8 mouse cellular contexts compared by ENCODE assay signal in the genomic region with DNA sequence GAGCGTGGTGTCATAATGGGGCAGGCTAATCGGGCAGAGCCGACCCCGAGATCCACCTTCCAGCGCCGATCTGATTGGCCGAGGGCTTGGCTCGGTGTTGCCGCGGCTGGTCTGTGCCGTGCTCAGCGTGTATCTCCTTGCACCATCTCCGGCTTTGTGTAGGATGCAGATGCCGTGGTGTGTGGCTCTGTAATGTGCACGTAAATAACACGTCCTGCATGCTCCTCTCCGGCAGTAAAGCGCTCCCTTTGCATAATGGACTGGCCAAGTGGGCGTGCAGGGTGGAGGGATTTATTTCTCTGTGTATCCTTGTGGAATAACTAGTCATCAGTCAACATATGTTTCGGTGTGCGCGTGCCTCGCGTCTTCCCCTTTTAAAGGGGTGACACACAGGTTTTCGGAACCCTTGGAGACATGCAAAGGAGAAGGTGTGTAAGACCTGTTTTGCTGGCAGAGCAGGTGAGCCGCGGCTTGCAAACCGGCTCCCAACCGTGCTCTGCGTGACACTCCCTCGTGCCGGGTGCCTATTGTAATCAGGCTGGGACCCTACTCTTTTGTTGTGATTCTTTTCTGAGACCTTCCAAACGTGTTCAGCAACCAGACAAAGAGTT. TPM values are rescaled to one million over a fixed set of nuclear protein-coding genes. Genes with fewer than 3 reads are reported as not detected.
DNase-seq lines count a peak whose midpoint lies in the region; ATAC-seq and TF ChIP-seq lines count a peak whose summit lies in the region.

No protein-coding gene starts in this region.

- H3K4me1 ChIP-seq in forebrain, postnatal 0 days (ENCODE audit: insufficient read depth), result peaks cover 30% of the 10 kb centered on the region
- H3K4me1 ChIP-seq in hindbrain, embryonic 10.5 days (replicated peaks), result peaks cover 47% of the 10 kb centered on the region

- no peaks in the 10 kb centered on the region for H3K36me3 ChIP-seq in forebrain, postnatal 0 days (ENCODE audit: insufficient read depth)
- no peaks in the 10 kb centered on the region for H3K36me3 ChIP-seq in hindbrain, embryonic 10.5 days

- no peaks in the 10 kb centered on the region for H3K9me3 ChIP-seq in forebrain, postnatal 0 days (ENCODE audit: low read length)
- H3K9me3 ChIP-seq in hindbrain, embryonic 10.5 days, result no peaks in the 10 kb centered on the region

- peak overlapping the region; percentile 86 for H3K4me3 ChIP-seq in forebrain, postnatal 0 days (ENCODE audit: low read depth, low read length)
- H3K4me3 ChIP-seq in hindbrain, embryonic 10.5 days, result peak overlapping the region; percentile 81

- TF ChIP-seq CTCF in forebrain, postnatal 0 days (IDR thresholded peaks at IDR 0.05; ENCODE audit: low read depth), result no peak

- ATAC-seq in forebrain, postnatal 0 days, result peak; percentile 77

- peak; percentile 80 for DNase-seq in MEL-GATA-1-ER (ENCODE audit: extremely low read depth, low read depth)
- peak; percentile 74 for DNase-seq in cerebellum, adult 11 months
- peak; percentile 84 for DNase-seq in forebrain, postnatal 0 days
- peak; percentile 87 for DNase-seq in hindbrain, embryonic 10.5 days (ENCODE audit: low spot score)
- peak; percentile 65 to 76 for DNase-seq in layer of hippocampus, postnatal 10 days (ENCODE audit: low spot score in 2 of 2)
- peak; percentile 58 for DNase-seq in lung, postnatal 25 days (ENCODE audit: low spot score)
- peak; percentile 80 for DNase-seq in right cerebral cortex, adult 18-20 months
- peak; percentile 51 for DNase-seq in urinary bladder, postnatal 25 days (ENCODE audit: low spot score)

- H3K9ac ChIP-seq in forebrain, postnatal 0 days, result peak overlapping the region; percentile 83

- H3K27ac ChIP-seq in forebrain, postnatal 0 days (ENCODE audit: low read depth, low read length), result peak overlapping the region; percentile 97
- H3K27ac ChIP-seq in hindbrain, embryonic 10.5 days, result peak overlapping the region; percentile 96

- WGBS in forebrain, postnatal 0 days, result 2% methylated on average over 33 of the region's 33 CpGs
- WGBS in hindbrain, embryonic 10.5 days, result under 1% methylated on average over 33 of the region's 33 CpGs

- peak overlapping the region; percentile 90 for H3K4me2 ChIP-seq in forebrain, postnatal 0 days (ENCODE audit: low read depth)

- no peaks in the 10 kb centered on the region for H3K27me3 ChIP-seq in forebrain, postnatal 0 days (ENCODE audit: insufficient read depth, low read length)
- peaks cover 18% of the 10 kb centered on the region for H3K27me3 ChIP-seq in hindbrain, embryonic 10.5 days (ENCODE audit: insufficient read depth, poor library complexity, severe bottlenecking)

RNA-seq across cellular contexts. Expression of gene Tspan5, which starts 1.2 kb away (rescaled TPM):
- 149 and 172 TPM in 2 replicates for total RNA-seq in forebrain, postnatal 0 days (2014; rRNA removed)
- 96.8 and 123 TPM in 2 replicates for polyA plus RNA-seq in forebrain, postnatal 0 days (2015; fragmentation: Nextera tagmentation; extraction: Ambion mirVana)
- 33.0 and 46.4 TPM in 2 replicates for polyA plus RNA-seq in hindbrain, embryonic 10.5 days (2016; fragmentation: Nextera tagmentation; extraction: Ambion mirVana)
- 100 to 1,000 TPM; 149 to 163 TPM for total RNA-seq in layer of hippocampus, postnatal 10 days (2021)

Comparison
In these comparisons a context has a peak if more than half of its experiments do, and no peak if none do; other contexts are left out.
1. Peak in every context shown above with its lines: DNase-seq, ATAC-seq, H3K4me3 ChIP-seq and H3K27ac ChIP-seq.